Mouse (Mus musculus) midbrain, embryonic 11.5 days (tissue): ENCODE measurements around the gene Setd4. TPM values are rescaled to one million over a fixed set of nuclear protein-coding genes. Genes with fewer than 3 reads are reported as not detected.

Experiments
- ATAC-seq: fragments of 200-750 bp; cut with Nextera tagmentation; 2 replicates; pipeline ENCODE4 v1.8.0; 2017; ENCODE audit warnings: moderate TSS enrichment, moderate library complexity; ENCODE audit not compliant: low FRiP score
- DNase-seq: peaks from one replicate; pipeline ENCODE4 v3.0.0; 2015; ENCODE audit warnings: low spot score; ENCODE audit errors: missing footprints
- H3K27ac ChIP-seq: fragments of 300-500 bp; sonication (generic); 2 replicates; pipeline ENCODE4 v1.5.1; 2014; ENCODE audit warnings: low read depth, low read length
- H3K27me3 ChIP-seq: fragments of 300-500 bp; sonication (generic); 2 replicates; pipeline ENCODE4 v1.6.1; 2014; ENCODE audit warnings: mild to moderate bottlenecking, low read length, moderate library complexity, mixed read lengths; ENCODE audit not compliant: control insufficient read depth, insufficient read depth
- H3K36me3 ChIP-seq: fragments of 300-500 bp; sonication (generic); 2 replicates; pipeline ENCODE4 v1.6.1; 2014; ENCODE audit warnings: mild to moderate bottlenecking, low read length, moderate library complexity, mixed read lengths; ENCODE audit not compliant: control insufficient read depth, insufficient read depth
- H3K4me1 ChIP-seq: fragments of 300-500 bp; sonication (generic); 2 replicates; pipeline ENCODE4 v1.6.1; 2014; ENCODE audit warnings: low read length; ENCODE audit not compliant: control insufficient read depth, insufficient read depth
- H3K4me2 ChIP-seq: fragments of 300-500 bp; sonication (generic); 2 replicates; pipeline ENCODE4 v1.6.1; 2014; ENCODE audit warnings: mild to moderate bottlenecking, moderate library complexity
- H3K4me3 ChIP-seq: fragments of 300-500 bp; sonication (generic); 2 replicates; pipeline ENCODE4 v1.5.1; 2014; ENCODE audit warnings: low read depth, low read length
- H3K9ac ChIP-seq: fragments of 300-500 bp; sonication (generic); 2 replicates; pipeline ENCODE4 v1.6.1; 2014; ENCODE audit warnings: low read length
- H3K9me3 ChIP-seq: fragments of 300-500 bp; sonication (generic); 2 replicates; pipeline ENCODE4 v1.6.1; 2016; ENCODE audit warnings: low read length; ENCODE audit not compliant: control insufficient read depth
- WGBS: fragments of 180-500 bp; shearing (Covaris S2); extraction: QIAGEN DNeasy Blood & Tissue Kit; methylation state at CpG from one replicate; pipeline ENCODE4 v1.1.7; 2014; 5-methylcytosine and 5-hydroxymethylcytosine counted together
- polyA plus RNA-seq: library from polyadenylated mRNA; unstranded; fragments of >200 nt; fragmentation: Nextera tagmentation; extraction: Ambion mirVana; gene quantifications from 2 replicates; pipeline ENCODE4 v1.2.1, GENCODE M21; 2014

Setd4 gene
- polyA plus RNA-seq, 1 experiment from 2014 or later = 11.6 TPM

DNA sequence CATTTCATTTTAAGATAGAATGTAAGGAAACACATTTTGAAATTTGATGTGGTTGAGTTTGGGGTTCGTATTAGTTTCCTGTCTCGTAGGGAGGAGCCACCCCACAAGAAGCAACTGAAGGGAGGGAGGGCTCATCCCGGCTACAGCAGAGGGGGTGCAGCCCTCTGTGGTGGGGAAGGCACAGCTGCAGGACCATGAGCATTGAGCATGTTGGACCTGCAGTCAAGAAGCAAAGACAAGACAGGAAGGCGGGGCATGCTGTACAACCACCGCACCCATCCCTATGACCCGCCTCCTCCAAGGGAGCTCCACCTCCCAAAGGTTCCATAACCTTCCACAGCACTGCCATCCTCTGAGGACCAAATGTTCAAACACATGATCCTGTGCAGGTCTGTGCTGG, 31.5 kb downstream of the Setd4 start:
- DNase-seq (no peak), ATAC-seq (no peak)
- no peak overlapping the region for H3K4me2 ChIP-seq
- 93% methylated on average over 6 of the region's 6 CpGs for WGBS
- H3K9ac ChIP-seq = no peak overlapping the region
- H3K9me3 ChIP-seq = no peaks in the 10 kb centered on the region
- no peak overlapping the region for H3K4me3 ChIP-seq
- no peak overlapping the region for H3K27ac ChIP-seq
- H3K27me3 ChIP-seq = no peaks in the 10 kb centered on the region
- no peaks in the 10 kb centered on the region for H3K4me1 ChIP-seq
- no peaks in the 10 kb centered on the region for H3K36me3 ChIP-seq

DNA sequence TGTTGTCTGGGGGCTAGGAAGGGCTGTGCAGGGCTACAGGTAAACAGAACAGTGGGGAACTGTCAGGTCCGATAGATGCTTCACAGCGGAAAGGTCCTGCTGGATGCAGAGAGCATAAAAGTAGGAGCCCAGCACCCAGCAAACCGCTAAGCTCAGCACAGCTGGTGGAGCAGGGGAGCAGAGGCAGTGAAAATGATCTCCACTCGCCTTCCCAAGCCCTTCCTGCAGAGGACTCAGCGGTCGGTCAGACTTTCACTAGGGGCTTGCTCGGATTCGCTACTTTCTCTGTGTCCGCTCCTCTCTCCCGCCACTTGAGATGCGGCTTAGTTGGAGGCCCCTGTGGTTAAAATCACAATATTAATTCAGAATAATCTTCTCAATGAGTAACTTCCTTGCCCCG, 45.4 kb downstream of the Setd4 start:
- no peak overlapping the region for H3K9ac ChIP-seq

DNA sequence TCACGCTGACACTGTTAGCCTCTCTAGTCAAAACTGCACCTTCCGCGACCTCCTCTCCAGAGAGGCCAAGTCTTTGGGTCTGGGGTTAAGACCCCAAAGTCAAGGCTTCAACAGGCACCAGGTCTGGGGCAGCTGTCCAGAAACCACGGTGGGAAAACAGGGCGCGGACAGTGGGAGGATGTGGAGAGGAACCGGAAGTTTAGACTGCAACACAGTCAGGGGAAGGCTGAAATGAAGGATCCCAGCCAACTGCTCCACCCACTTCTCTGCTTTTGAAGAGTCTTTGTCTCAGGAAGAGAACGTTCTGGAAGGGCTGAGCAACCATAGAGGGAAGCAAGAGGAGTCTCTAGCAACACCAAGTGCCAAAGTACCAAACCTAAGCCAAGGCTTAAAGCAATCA, 46.2 kb downstream of the Setd4 start:
- Histone ChIP-seq H3K27ac (no peak overlapping the region), H3K27me3 (no peaks in the 10 kb centered on the region), H3K36me3 (no peaks in the 10 kb centered on the region), H3K4me2 (no peak overlapping the region), H3K9me3 (no peaks in the 10 kb centered on the region), H3K9ac (no peak overlapping the region), H3K4me1 (no peaks in the 10 kb centered on the region), H3K4me3 (no peak overlapping the region)
- ATAC-seq = no peak
- DNase-seq = no peak
- 71% methylated on average over 8 of the region's 8 CpGs for WGBS

More for the DNA sequence above, 45.4 kb downstream of the Setd4 start:
- H3K4me2 ChIP-seq = no peak overlapping the region
- no peaks in the 10 kb centered on the region for H3K27me3 ChIP-seq
- H3K27ac ChIP-seq = no peak overlapping the region
- H3K36me3 ChIP-seq = no peaks in the 10 kb centered on the region
- WGBS = 10% methylated on average over 12 of the region's 12 CpGs
- H3K4me1 ChIP-seq = no peaks in the 10 kb centered on the region
- H3K4me3 ChIP-seq = no peak overlapping the region
- DNase-seq = peak; percentile 86
- ATAC-seq = no peak
- no peaks in the 10 kb centered on the region for H3K9me3 ChIP-seq

DNA sequence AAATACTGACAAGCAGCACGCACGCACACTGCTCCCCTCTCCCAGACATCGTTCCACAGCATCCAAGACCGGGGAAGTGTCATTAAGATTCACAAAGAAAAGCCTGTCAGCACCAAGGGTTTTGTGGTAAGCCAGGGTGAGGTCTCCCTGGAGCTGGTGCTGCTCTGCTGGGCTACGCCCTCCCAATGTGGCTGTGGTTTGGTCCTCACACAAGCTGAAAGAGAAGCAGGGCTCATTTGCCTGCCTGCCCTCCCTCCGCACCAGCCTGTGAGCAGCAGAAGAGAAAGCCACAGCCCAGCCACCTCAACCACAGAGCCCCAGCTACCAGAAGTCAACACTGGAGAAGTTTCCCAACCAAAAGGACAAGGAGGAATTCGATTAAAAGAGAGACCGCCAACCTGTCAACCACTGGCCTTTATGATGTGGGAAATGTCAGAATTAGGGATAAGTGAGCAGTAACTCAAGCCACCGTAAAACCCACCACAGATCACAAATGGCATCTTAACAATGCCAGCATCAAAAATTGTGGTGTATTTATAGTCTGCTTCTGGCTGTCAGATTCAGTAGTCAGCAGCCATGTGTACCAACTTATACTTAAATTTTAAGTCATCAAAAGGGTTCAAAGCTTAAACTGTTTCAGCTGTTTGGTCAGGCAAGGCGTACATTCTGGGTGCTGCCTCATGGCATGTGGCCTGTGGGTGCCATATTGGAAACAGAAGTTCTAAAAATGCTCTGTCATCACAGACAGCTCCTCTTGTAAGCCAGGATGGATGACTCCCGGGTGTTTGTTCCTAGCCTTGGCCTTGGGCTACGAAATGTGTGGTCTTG, 51.0 kb downstream of the Setd4 start:
- no peak overlapping the region for H3K4me3 ChIP-seq
- H3K27me3 ChIP-seq = no peaks in the 10 kb centered on the region
- H3K36me3 ChIP-seq = no peaks in the 10 kb centered on the region
- no peaks in the 10 kb centered on the region for H3K4me1 ChIP-seq
- WGBS = 87% methylated on average over 12 of the region's 12 CpGs
- H3K9me3 ChIP-seq = no peaks in the 10 kb centered on the region
- DNase-seq = no peak
- no peak overlapping the region for H3K4me2 ChIP-seq
- no peak overlapping the region for H3K27ac ChIP-seq
- H3K9ac ChIP-seq = no peak overlapping the region
- no peak for ATAC-seq

DNA sequence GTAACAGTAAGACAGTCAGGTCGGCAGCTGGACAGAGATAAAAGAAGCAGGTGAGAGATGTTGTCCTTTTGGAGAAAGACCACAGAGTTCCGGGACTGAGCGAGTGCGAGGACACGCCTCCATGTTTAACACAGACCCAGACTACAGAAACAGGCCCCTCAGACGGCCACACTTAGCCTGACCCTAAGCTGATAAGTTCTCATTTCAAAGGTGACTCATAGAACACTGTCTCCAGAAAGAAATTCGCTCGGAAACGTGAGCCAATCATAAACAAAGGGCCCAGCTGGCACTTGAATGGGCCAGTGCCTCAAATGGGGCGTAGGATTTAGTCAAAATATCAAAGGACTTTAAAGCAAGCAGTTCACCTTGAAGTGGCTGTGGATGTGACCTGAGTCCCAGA, 54.6 kb downstream of the Setd4 start:
- Histone ChIP-seq H3K4me1 (no peaks in the 10 kb centered on the region), H3K9ac (no peak overlapping the region), H3K4me2 (no peak overlapping the region), H3K4me3 (no peak overlapping the region), H3K27ac (no peak overlapping the region), H3K27me3 (no peaks in the 10 kb centered on the region), H3K36me3 (no peaks in the 10 kb centered on the region), H3K9me3 (no peaks in the 10 kb centered on the region)
- no peak for ATAC-seq
- no peak for DNase-seq
- 57% methylated on average over 10 of the region's 10 CpGs for WGBS

- Histone ChIP-seq H3K9me3 (no peaks in the 10 kb centered on the region), H3K27ac (no peak overlapping the region), H3K27me3 (no peaks in the 10 kb centered on the region), H3K4me1 (no peaks in the 10 kb centered on the region), H3K36me3 (no peaks in the 10 kb centered on the region), H3K4me2 (no peak overlapping the region), H3K9ac (no peak overlapping the region), H3K4me3 (no peak overlapping the region)
- no peak for DNase-seq
- no peak for ATAC-seq
- WGBS = 87% methylated on average over 2 of the region's 2 CpGs
Measured at GRCm38 (mm10) chr16:93548045-93548444, 55.8 kb downstream of the Setd4 start.

DNA sequence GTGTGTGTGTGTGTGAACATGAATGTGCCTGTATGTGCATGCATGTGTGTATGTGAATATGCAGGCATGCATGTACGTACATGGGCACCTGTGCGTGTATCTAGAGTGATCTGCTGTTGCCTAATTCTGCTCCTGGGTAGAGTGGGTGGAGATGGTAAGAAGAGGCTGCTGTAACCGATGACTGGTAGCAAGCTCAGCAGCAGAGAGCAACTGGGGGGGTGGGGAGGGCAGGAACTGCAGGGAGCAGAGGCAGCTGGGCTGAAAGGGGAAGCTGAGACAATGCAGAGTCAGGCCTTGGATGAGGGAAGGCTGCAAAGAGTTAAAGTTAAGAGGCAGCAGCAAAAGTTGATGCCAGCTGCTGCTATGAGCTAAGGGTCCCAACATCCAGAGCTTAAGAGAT, 56.7 kb downstream of the Setd4 start:
- Histone ChIP-seq H3K36me3 (no peaks in the 10 kb centered on the region), H3K4me3 (no peak overlapping the region), H3K9me3 (no peaks in the 10 kb centered on the region), H3K27ac (no peak overlapping the region), H3K9ac (no peak overlapping the region), H3K27me3 (no peaks in the 10 kb centered on the region), H3K4me1 (no peaks in the 10 kb centered on the region), H3K4me2 (no peak overlapping the region)
- 67% methylated on average over 3 of the region's 3 CpGs for WGBS
- DNase-seq = no peak
- no peak for ATAC-seq

DNA sequence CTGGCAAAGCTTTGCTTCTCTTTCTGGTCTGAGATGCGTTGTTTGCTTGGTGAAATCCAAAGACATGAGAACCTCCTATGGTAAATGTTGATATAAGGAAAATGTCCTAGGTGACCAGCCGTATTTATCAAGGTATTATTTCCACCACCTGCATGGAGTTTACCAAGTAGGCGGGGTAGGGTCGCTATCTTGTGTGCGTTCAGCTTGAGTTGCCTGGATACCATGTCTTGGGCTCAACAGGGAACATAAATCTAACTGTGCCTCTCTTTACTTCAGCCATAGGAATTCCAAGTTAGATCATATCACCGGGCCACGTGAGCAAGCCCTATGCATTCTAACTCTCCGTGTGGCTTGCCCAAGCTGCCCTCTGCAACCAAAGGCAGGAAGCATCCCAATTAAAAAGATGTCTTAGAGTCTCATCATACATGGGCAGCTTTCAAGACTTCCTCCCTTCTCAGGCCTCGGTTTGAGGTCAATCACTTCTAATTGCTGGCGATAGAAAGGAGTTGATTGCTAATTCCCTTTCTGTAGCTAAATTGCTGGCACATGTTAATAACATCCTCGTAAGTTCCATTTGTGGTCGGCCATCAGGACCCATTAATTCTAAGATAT, 57.4 kb downstream of the Setd4 start:
- no peak for ATAC-seq
- DNase-seq = no peak

GRCm38 (mm10) chr16:93544931-93545330, 58.9 kb downstream of the Setd4 start:
- Histone ChIP-seq H3K4me1 (no peaks in the 10 kb centered on the region), H3K27ac (no peak overlapping the region), H3K9ac (no peak overlapping the region), H3K27me3 (no peaks in the 10 kb centered on the region), H3K4me2 (no peak overlapping the region), H3K4me3 (no peak overlapping the region), H3K9me3 (no peaks in the 10 kb centered on the region), H3K36me3 (no peaks in the 10 kb centered on the region)
- DNase-seq (no peak), ATAC-seq (no peak)
- 89% methylated on average over 4 of the region's 4 CpGs for WGBS

More for the DNA sequence above, 57.4 kb downstream of the Setd4 start:
- H3K4me1 ChIP-seq = no peaks in the 10 kb centered on the region
- no peak overlapping the region for H3K27ac ChIP-seq
- no peak overlapping the region for H3K9ac ChIP-seq
- H3K36me3 ChIP-seq = no peaks in the 10 kb centered on the region
- H3K27me3 ChIP-seq = no peaks in the 10 kb centered on the region
- no peak overlapping the region for H3K4me3 ChIP-seq
- 84% methylated on average over 12 of the region's 12 CpGs for WGBS
- H3K4me2 ChIP-seq = no peak overlapping the region
- H3K9me3 ChIP-seq = no peaks in the 10 kb centered on the region
